Mouse (Mus musculus): ENCODE results near the gene Gatad2b.
"Not testable (repeated sequence)": the region's sequence is repeated elsewhere in the genome, so short reads cannot be mapped to it uniquely, and the experiment has no call there.

Gene Gatad2b

DNA sequence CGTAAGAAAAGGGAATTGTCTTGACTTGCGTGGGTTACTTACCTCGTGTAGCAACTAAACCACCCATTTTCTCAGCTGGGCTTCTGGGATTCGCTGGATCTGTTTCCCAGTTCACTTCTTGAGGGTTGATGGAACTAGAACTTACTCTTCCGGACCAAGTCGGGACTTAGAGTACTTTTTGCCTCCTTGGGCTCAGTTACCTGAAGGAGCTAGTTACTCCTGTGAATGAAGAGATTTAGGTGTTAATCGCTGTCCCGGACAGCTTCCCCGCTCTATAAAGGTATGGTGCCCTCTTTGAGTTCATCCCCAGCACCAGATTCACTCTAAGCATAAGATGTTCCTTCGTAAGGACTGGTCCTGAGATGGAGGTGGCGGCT is 1.1 kb downstream of the Gatad2b start:
- no peak for ATAC-seq (ENCODE audit: insufficient number of reproducible peaks, low FRiP score, low TSS enrichment)

DNA sequence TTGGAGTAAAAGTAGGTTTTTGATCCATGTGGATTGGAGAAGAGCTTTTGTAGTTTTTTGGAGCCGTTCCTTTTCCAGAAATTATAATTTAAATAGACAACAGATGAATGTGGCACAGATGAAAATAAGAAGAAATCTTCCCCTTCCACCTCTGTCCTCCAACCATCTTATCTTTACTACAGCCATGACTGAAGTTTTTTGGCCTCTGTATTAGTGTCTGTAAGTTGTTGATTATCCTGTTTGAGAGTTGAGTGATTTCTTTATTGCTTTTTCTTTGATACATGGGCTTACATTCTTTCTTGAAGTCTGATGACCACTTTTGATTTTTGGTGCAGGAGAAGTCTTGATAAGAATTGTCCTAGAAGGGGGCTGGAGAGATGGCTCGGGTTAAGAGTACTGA is 1.7 kb downstream of the Gatad2b start:
- no peak for ATAC-seq (ENCODE audit: insufficient number of reproducible peaks, low FRiP score, low TSS enrichment)

GRCm38 (mm10) chr3:90305801-90306200 is 12.8 kb downstream of the Gatad2b start:
- ATAC-seq (ENCODE audit: insufficient number of reproducible peaks, low FRiP score, low TSS enrichment) = no peak

DNA sequence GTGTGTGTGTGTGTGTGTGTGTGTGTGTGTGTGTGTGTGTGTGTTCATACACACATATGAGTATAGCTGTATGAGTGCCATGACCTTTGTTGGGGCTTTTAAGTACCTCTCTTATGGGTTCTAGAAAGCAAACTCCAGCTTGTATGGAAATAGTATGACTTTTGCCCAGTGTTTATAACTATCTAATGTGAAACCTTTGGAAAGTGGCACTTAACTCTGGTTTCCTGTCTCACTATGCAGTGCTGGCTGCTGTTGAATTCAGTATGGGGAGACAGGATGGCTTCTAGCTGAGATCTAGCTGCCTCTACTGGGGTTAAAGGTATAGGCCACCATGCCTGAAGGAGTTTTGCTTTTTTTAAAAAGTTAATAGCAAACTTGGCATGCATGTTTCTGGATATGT is 16.6 kb downstream of the Gatad2b start:
- no peak for ATAC-seq (ENCODE audit: insufficient number of reproducible peaks, low FRiP score, low TSS enrichment)

GRCm38 (mm10) chr3:90313367-90313766 is 20.4 kb downstream of the Gatad2b start:
- no peak for ATAC-seq (ENCODE audit: insufficient number of reproducible peaks, low FRiP score, low TSS enrichment)

DNA sequence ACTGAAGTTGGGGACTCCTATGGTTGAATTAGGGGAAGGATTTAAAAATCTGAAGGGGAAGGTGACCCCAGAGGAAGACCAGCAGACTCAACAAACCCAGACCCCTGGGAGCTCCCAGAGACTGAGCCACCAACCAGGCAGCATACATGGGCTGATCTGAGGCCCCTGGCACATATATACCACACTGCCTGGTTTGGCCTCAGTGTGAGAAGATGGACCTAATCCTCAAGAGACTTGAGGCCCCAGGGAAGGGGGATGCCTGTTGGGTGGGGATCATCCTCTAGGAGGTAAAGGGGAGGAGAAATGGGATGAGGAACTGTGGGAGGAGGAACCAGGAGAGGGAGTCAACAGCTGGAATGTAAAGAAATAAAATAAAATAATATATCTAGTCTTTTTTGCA is 21.3 kb downstream of the Gatad2b start:
- no peak for ATAC-seq (ENCODE audit: insufficient number of reproducible peaks, low FRiP score, low TSS enrichment)

GRCm38 (mm10) chr3:90322289-90322688 is 29.3 kb downstream of the Gatad2b start:
- ATAC-seq (ENCODE audit: insufficient number of reproducible peaks, low FRiP score, low TSS enrichment) = no peak

DNA sequence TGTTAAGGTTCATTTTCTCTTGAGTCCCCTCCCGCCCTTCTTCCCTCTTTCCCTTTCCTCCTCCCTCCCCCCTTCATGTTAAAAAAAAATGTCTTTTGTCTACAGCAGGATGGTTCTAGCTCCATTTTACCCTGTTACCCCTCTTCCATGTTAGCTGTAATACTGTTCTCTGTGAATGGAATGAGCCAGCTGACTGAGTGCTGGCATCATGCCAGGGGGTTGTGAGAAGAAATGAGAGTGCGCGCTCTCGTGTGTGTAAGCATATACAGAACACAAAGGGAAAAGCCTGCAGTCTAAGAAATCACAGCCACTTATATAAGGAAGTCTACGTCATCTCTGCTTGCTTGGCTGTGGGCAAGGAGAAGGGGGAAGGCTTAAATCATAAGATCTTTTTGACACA is 30.1 kb downstream of the Gatad2b start:
- ATAC-seq (ENCODE audit: insufficient number of reproducible peaks, low FRiP score, low TSS enrichment) = no peak

DNA sequence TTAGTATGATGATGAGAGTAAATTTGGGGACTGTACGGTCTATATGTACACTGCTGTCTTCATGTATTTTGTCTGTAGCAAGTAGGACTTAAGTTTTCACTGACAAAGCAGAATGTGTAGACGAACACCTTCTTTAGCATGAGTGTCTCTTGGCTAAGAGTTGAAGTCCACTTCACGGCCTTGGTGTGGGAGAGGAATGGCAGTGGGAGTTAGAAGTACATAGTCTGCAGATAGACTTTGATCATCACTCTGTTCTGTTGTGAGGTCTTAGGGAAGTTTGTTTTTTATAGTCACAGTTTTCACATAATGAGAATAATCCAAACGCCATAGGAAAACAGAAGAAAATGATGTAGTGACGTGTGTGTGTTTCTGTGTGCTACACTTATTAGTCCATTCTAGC is 39.5 kb downstream of the Gatad2b start:
- ATAC-seq (ENCODE audit: insufficient number of reproducible peaks, low FRiP score, low TSS enrichment) = no peak

- ATAC-seq (ENCODE audit: insufficient number of reproducible peaks, low FRiP score, low TSS enrichment) = no peak
These were observed 42.5 kb downstream of the Gatad2b start for GRCm38 (mm10) chr3:90335517-90335916.

GRCm38 (mm10) chr3:90338190-90338589 is 45.2 kb downstream of the Gatad2b start:
- ATAC-seq (ENCODE audit: insufficient number of reproducible peaks, low FRiP score, low TSS enrichment) = no peak

GRCm38 (mm10) chr3:90340177-90340576 is 47.2 kb downstream of the Gatad2b start:
- ATAC-seq (ENCODE audit: insufficient number of reproducible peaks, low FRiP score, low TSS enrichment) = no peak

DNA sequence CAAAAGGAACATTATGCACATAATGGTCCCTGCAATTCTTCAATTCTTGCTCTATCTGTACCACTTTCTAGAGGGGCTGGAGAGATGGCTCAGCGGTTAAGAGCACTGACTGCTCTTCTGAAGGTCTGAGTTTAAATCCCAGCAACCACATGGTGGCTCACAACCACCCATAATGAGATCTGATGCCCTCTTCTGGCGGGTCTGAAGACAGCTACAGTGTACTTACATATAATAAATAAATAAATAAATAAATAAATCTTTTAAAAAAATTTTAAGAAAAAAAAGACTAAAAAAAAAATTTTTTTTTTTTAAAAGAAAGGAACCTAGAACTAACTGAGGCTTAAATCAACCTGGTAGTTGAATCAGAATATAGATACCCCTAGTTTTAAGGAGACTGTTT is 49.9 kb downstream of the Gatad2b start:
- not testable (repeated sequence) for ATAC-seq (ENCODE audit: insufficient number of reproducible peaks, low FRiP score, low TSS enrichment)

GRCm38 (mm10) chr3:90347847-90348246 is 54.9 kb downstream of the Gatad2b start:
- ATAC-seq (ENCODE audit: insufficient number of reproducible peaks, low FRiP score, low TSS enrichment) = no peak

- ATAC-seq (ENCODE audit: insufficient number of reproducible peaks, low FRiP score, low TSS enrichment) = no peak
These were observed 65.0 kb downstream of the Gatad2b start for GRCm38 (mm10) chr3:90357959-90358358.

GRCm38 (mm10) chr3:90359230-90359629 is 66.3 kb downstream of the Gatad2b start:
- ATAC-seq (ENCODE audit: insufficient number of reproducible peaks, low FRiP score, low TSS enrichment) = no peak

- ATAC-seq (ENCODE audit: insufficient number of reproducible peaks, low FRiP score, low TSS enrichment) = no peak
These were observed 68.5 kb downstream of the Gatad2b start for GRCm38 (mm10) chr3:90361476-90361875.

DNA sequence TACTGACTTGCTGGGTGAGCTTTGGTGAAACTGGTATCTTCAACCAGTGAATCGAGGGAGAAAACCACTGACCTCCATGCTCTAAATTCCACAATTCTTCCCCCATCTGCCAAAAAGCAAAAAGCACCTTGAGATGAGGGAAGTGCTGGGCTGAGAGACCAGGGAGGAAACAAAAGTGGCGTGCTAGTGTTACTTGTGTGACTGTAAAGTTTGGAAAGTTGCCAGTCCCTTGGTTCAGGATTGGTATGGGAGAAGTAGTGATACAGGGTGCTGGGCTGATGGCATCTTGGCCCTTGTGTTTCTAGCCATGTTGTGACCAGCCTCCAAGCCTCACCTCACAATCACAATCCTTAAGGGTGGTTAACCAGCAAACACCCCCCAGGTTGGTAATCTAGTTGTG is 69.4 kb downstream of the Gatad2b start:
- no peak for ATAC-seq (ENCODE audit: insufficient number of reproducible peaks, low FRiP score, low TSS enrichment)

- no peak for ATAC-seq (ENCODE audit: insufficient number of reproducible peaks, low FRiP score, low TSS enrichment)
These were observed 74.1 kb downstream of the Gatad2b start for GRCm38 (mm10) chr3:90367001-90367632.

DNA sequence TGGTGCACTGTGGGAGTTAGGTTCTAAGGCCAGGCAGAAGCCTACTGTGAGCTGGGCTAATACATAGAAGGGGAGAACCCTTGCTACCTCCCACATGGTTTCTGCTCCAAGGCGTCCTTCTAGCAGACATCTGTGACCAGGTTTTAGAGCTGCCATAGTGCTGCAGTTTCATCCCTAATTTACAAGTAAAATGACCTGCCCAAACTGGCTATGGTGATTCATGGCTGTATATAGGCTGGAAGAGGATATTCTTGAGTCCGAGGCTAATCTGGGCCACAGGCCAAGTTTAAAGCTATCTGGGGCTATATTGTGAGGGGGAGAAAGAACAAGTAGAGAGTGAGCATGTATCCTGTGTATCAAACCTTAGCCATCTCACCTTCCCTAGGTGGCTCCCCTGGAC is 76.1 kb downstream of the Gatad2b start:
- ATAC-seq (ENCODE audit: insufficient number of reproducible peaks, low FRiP score, low TSS enrichment) = no peak

DNA sequence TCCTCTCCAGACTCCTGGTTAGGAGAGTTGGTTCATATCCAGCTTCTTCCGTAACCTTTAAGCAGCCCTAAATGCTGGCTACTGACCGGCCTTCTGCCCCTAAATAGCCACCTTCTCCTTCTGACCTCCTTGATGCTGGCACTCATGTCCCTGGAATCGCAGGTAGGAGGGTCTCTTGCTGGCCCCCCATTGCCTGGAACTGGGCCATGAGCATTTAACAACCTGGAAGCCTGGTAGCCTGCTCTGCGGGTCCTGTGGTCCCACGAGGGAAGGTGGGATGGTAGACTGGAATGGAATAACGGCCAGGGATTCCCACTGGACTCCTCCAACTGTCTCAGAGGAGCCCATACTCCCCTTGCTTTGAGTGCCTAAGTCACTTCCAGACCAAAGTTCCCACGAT is 78.9 kb downstream of the Gatad2b start:
- no peak for ATAC-seq (ENCODE audit: insufficient number of reproducible peaks, low FRiP score, low TSS enrichment)

- no peak for ATAC-seq (ENCODE audit: insufficient number of reproducible peaks, low FRiP score, low TSS enrichment)
These were observed 79.8 kb downstream of the Gatad2b start for GRCm38 (mm10) chr3:90372817-90373216.

All from cerebellum, adult (tissue).